Mouse (Mus musculus) liver, adult 2 months (tissue): ENCODE data around the gene Fbxw11.

ENCODE experiments used
- CTCF ChIP-seq: fragments of 200-500 bp; IDR thresholded peaks from 2 replicates; pipeline ENCODE4 v1.5.1; 2011; ENCODE audit warnings: low read depth, low read length, control low read depth
- POLR2A ChIP-seq: fragments of 200-500 bp; IDR thresholded peaks from 2 replicates; pipeline ENCODE4 v1.6.1; 2011; ENCODE audit warnings: low read length, control low read depth; ENCODE audit not compliant: insufficient read depth; ENCODE audit errors: extremely low read depth

- TF ChIP-seq CTCF (no peak), POLR2A (no peak)
Measured at GRCm38 (mm10) chr11:32632671-32633070, 9.9 kb upstream of the Fbxw11 start.
